Mouse (Mus musculus) MEL-GATA-1-ER (cell line): ENCODE measurements at regions not wholly inside any gene's neighbourhood (a gene's known extent, or its start where the extent isn't known, plus 50 kb on each side); places are given as distances from the start of the nearest gene placed in this dataset.
A peak's percentile ranks its signal among the peaks of the same experiment; 100 is the strongest.

Experiments used
- DNase-seq: peaks from one replicate; pipeline ENCODE4 v3.0.0-alpha.2; 2012; ENCODE audit warnings: low read depth; ENCODE audit errors: extremely low read depth

DNA sequence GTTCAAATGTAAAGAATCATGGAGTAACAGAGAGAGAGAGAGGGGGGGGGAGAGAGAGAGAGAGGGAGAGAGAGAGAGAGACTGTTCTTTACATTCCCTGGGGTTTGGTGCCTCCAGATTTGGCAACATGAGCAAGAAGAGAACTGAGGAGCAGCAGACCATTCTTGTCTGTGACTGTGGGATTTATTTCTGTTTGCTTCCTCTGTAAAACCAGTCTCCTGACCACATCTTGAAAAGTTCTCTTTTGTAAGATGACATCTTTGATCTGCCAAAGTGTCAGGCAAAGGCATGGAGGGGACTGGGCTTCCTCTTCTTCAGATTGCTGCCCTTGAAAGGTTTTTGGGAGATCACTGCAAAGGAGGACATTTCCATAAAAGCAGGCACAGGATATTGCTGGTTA is 376.3 kb downstream of the Kcnj2 start:
- DNase-seq, result no peak

DNA sequence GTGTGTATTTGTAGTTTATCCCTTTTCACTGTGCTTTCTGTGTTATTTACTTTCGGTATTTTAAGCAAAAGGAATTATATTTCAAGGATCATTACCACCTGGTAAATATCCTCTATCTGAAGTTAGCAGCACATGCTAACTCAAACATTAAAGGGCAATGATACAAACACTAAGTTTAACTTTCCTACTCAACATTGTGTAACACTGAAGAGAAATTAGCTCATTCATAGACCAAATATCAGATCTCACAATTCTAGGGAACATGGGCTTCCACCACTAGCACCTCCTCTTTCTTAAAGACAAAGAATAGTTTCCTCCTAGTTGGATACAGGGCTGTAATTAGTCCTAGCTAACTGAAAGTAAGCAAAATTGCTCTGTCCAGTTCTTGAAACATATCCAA is 377.4 kb downstream of the Kcnj2 start:
- DNase-seq, result no peak

DNA sequence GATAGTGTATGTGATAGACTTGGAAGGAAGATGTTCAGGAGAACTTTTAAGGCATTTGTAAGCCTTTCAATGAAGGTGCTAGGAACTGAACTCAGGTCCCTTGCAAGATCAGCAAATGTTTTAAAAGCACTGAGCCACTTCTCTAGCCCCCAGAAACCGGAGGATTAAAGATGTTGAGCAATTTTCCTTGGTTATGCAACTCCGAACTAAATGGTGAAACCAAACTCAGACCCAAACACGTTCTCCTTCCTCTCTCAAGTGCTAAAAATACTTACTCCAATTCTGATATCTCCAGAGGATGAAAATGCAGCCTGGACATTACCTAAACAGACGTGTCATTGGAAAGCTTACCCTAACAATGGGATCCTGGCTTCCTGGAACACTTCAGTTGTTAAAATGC is 378.8 kb downstream of the Kcnj2 start:
- no peak for DNase-seq

DNA sequence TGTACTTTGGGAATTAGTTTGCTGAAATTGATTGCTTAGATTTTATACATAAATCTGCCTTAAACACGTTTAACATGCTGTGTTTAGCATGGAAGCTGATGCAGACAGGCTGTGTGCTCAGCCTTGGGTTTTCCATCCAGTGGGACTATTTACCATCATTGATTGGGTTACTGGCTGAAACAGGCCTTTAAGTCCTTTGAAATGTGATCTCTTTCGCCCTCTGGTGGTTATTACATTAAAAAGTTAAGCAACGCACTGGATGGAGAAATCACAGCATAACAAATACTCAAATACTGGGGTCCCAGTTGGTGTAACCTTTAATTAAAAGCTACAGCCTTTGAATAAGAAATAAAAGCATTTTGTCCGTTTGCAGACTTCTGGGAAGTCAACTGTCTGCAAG is 379.8 kb downstream of the Kcnj2 start:
- no peak for DNase-seq

DNA sequence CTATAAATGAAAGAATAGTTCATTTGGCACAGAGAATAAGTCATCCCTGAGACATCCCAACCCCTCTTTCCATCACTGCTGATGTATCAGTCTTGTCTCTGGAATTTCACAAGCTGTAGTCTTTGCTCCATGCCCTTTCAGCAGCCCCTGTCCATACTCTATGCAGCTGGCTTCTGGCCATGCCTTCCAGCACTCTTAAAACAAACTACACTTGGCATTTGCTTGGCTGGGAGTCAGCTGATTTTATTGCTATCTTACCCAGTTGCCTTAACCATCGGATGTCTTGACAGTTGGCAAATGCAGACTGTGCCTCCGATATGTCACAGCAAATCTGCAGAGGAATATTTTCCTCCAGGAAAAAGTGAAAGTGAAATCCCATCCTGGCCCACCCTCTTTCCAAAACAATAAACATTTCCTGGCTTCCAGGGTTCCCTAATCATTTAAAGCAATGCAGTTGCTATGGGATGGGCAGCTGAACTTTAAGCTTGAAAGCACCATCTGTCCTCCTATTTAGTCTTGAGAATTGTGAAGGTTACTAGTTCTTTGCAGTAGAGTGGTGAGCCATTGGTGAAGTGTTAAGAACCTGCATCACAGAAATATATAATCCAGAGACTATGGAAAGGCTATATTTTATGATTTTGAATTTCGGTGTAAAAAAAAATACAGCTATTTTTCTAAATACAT is 385.0 kb downstream of the Kcnj2 start:
- no peak for DNase-seq

DNA sequence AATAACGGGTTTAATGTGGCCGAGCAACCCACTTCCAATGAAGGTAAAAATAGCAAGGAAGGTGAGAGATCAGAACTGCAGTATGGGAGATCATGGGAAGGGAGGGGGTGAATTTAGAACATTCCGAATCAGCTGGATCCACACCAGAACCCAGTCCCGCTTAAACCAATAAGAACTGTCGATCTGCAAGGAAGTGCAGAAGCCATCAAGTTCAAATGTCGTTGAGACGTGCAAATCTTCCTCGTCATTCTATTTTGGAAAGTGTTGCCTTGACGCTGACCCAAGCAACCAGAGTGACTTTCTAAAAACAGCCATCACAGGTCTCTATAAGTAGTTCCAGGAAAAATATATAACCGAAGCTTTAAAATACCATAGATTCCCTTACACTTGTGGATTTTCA is 394.1 kb downstream of the Kcnj2 start:
- DNase-seq, result no peak

DNA sequence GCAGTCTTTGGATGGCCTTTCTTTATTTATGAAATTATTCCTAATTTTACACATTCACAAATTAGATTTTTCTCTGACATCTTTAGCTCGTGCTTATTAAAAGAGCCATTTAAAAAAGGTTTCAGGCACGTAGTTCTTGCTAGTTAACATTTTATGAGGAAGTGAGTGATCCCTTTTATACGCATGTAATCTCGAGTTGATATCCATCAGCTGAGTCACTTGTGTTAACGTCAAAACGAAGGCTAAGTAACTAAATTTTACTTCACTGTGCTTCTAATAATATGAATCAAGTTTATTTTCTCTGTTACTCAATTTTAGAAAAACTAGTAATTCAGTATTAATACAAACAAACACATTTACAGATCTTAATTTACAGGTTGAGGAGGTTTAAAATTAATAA is 419.0 kb downstream of the Kcnj2 start:
- no peak for DNase-seq

DNA sequence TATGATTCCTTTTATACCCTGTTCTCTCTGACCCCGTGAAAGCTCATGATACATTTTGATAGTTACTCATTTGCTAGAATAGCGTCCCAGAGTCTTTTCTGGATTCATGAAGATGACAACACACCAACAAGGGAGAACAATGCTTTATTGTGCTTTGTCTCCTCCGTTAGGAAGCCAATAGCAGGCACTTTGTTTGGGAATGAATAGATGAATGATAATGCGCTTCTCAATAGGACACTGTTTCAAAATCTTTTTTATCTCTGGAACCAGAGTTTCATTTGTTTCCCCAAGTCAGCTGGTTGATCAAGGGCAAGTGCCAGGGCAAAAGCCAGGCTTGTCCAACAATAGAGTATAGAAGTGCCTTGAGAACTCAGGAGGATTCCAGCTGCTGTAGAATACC is 446.5 kb downstream of the Kcnj2 start:
- no peak for DNase-seq

DNA sequence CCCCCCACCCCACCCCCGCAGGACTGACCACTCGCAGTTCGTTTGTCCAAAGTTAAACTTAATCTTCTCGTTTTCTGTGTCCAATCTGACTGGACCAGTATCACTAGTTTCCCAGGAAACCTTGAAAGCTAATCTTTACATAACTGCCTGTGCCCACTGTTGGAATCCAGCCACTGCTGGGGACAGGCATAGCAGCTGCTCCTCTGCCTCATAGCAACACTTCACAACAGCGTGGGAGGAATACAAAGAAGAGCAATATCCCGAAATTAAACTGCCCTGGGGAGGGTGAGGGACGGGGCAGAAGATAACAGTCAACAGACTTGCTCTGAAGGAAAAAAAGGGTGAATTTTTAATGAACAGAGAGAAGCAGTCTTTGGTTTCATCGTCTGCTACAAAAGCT is 456.8 kb downstream of the Kcnj2 start:
- no peak for DNase-seq

DNA sequence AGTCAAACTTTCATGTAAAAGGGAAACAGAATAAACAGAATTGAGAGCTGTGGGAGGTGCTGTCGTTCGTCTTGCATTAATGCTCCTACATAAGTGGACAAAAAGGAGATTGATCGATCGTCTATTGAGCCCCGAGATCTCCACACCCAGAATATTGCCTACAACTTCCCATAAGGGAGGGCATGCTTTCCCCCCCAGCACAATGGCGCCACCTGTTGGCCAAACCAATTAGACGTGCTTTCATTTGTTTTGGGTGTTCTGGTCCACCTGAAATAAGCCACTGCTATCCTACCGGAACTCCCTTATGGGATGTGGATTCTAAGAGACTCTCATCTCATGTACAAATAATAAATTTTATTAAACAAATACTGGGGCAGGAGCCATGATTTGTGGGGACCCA is 457.5 kb downstream of the Kcnj2 start:
- no peak for DNase-seq

DNA sequence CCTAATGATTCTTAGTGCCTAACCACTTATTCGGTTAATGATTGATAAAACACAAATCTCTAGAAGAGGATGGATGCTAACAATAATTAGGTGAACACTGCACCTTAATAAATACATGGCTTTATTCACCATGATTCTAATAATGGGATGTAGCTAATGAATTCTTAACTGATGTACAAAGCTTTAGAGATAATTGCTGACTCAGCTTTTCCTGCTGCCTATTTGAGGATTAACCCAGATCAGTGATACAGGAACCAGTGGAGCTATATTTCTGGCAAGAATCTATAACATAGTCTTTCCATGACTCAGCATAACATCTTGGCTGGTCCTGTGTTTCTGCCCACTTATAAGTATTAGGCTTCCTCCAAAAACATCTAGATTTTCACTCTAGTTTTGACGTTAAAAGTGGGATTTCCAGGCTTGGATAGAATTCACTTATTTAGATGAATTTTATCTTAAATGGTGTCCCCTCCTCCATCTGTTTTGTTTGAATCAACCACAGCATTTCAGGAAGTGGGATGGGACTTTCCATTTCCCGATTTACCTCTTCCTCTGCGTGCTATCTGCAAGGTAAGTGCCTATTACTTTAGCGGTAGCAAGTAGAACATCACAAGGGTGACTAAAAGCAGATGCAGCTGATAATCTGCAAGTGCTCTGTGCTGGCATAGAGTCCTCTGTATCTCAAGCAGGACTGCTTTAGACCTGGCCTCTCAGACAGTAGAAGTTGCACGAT is 460.2 kb downstream of the Kcnj2 start:
- no peak for DNase-seq

DNA sequence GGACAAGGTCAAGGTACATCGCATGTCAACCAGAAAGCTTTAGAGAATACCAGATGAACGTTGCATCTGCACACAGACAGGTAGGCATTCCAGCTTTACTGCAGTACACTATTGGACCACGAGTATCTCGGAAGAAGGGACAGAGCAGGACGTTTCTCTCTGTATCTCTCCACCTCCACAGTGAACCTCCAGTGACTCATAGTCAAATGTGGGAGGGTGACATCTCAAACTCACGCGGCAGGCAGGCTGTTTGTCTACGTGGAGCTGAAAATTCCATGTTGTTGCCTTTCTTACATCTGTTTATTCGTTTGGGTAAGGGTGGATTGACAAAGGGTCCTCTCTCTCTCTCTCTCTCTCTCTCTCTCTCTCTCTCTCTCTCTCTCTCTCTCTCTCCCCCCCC is 463.6 kb downstream of the Kcnj2 start:
- no peak for DNase-seq

DNA sequence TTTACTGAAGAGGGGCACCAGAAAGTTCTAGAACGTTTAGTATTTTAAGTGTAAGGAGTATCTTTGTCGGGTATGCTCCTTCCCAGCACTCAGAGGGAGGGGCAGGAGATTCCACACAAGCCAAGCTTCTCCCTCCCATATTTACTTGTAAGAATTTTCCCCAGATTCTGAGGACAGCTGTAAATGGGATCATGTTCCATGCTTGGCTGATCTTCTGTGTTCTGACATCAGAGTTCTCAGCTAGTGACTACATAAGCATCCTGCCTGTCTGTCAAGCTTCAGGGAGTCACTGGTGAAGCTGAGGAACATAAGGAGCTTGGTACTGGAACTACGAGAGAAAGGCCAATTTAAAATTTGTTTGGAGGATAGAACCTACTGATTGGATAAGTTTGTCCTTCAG is 464.9 kb downstream of the Kcnj2 start:
- DNase-seq, result no peak

DNA sequence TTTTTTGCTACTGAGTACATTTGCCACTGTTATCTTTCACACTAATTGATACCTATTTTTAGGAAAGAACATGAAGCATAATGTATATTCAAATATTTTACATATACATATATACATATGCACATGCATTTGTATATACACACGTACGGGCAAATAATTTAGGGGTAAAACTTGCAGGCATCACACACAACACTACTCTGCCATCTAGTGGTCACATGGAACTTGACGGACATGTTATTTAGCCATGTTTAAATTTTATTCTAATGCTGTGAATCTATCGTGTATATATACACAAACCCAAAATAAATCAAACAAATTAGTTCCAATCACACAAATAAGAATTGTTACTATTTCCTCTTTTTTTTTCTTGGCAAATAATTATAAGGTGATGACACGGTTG is 466.5 kb downstream of the Kcnj2 start:
- DNase-seq, result no peak

DNA sequence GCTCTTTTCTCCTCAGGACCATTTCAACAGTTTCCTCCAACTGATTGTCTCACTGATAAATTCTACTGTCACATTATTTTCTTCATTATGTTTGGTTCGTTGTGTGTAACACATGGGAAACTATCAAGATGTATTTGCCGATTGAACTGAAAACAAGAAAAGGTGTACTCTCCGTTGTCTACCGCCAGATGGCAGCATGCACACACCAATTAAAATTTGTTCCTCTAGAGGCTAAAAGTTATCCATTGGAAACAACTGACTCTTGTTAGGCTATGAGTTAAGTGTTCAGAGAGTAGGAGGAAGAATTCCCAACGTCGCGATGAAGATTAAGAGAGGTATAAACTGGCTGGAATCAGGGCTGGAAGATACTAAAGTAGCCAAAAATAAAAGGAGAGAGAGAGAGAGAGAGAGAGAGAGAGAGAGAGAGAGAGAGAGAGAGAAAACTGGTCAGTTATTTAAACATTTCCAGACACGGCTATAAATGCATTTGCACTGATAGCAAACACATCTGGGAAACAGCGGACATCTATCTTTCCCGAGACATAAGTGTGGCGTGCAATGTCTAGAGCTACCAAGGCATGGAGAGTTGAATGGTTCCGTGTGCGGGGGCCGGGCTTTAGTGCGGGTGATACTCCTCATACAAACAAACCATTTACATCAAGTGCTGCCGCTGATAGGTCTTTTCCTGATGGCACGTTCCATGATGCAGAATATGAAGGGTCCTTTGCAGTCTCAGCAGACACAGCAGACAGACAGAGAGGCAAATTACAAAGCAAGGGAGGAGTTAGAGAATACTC is 470.3 kb downstream of the Kcnj2 start:
- DNase-seq, result peak; percentile 41

DNA sequence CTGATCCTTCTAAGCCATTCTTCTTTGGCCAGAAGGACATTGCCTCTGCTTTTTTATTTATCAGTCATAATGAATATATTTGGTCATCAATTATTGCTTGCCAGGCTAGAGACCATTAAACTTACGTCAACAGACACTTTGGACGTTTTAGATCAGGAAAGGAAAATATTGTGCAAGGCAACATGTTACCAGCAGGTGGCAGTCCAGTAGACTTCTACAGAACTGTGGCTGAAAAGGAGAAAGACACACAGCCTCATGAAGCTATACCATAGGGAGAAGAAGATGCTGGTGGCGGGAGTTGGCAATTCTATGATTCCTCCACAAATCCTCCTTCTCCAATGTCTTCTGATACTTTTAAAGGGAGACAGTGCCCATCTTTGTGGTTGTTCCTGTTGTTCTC is 471.7 kb downstream of the Kcnj2 start:
- DNase-seq, result peak; percentile 35

DNA sequence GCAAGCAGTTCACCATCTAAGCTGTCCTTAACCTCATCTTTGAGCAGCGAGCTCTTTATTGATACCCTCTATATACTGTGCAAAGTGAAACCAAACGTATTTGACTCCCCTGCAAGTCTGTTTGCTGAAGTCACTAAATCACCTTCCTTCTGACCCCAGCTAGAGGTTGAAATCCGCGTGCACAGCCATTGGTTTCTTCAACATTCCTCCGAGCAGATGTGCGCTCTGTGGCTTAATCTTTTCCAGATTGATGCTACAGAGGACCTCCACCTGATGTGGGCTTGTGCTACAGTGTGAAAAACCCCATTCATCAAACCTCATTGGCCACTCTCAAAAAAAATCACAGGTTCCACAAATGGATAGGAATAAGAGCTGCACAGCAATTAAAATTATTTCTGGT is 474.0 kb downstream of the Kcnj2 start:
- no peak for DNase-seq

DNA sequence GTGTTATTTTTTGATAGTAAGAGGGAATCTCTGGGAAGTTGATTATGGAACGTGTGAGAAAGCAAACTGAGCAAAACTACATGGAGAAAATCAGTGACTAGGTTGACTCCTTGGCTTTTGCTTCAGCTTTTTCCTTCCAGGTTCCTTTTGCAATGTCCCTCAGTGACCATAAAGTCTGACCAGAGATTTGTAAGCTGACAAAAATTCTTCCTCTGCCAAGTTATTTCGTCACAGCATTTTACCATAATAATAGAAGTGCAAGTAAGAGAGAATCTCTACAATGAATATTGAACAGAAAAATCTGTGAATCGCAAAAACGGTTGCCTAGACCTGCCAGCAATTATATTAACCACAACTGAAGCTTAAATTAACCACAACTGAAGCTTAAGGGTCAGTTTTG is 479.3 kb downstream of the Kcnj2 start:
- DNase-seq, result no peak

DNA sequence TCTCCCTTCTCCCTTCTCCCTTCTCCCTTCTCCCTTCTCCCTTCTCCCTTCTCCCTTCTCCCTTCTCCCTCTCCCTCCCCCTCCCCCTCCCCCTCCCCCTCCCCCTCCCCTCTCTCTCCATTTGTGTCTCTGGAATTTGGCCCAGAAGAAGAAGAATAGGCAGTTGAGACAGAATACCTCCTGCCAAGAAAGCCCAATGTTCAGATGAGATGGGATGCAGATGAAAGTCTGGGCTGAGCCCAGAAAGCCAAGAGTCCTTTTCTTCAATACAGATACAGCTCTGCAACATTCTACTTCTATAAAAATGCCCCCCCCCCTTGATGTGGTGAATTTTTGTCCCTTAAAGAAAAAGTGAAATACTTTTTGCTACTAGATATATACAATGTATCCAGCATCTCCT is 489.2 kb downstream of the Kcnj2 start:
- no peak for DNase-seq

DNA sequence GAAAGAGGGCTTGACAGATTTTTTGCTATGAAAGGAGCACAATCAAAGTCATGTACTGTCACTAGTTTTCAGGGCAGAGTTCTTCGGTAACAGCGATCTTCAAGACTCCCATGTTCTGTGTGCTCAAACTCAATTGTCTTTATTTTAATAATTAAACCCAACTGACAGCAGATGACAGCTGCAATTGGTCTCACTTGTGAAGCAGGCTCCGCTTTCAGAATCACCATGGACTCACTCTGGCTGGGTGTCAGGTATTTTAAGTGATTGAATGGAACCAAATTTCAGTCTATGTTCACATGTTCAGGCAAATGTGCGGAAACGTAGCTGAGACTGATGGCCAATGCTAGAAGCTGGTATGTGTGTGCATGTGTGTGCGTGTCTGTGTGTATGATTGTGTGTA is 489.7 kb downstream of the Kcnj2 start:
- DNase-seq, result no peak

DNA sequence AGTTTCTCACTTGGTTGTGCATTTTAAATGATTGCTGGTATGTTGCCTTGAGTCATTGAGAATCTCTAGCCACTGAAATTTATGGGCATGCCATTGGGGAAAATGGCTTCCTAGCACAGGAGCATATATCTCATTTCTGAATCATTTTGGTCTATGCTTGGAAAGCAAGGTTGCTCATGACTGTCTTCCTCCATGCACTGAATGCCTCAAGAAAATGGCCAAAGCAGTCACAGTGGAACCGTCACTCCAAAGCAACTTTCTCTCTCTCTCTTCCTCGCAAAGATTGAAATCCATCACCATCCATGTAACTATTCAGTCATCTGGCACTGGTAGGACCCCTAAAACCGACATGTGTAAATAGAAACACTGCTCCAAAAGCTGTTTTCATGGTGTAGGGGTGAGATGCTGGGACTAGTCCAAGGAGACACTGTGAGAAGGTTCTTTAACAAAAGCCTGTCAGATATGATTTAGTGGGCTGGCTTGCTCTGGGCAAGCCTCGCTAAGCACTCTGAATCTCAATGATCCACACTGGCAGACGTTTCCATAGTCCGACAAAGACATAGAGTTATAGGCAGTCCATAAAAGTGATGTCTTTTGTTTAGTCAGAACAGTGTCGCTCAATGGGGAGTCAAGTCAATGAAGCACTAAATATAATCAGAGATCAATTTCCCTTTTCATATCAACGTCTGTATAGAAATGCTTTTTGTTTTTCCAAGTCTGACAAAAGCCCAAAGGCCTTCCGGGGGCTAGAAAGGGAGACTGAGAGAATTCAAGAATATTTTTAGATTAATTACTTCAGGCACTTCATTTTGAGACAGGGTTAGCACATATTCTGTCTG is 492.6 kb downstream of the Kcnj2 start:
- DNase-seq, result no peak

DNA sequence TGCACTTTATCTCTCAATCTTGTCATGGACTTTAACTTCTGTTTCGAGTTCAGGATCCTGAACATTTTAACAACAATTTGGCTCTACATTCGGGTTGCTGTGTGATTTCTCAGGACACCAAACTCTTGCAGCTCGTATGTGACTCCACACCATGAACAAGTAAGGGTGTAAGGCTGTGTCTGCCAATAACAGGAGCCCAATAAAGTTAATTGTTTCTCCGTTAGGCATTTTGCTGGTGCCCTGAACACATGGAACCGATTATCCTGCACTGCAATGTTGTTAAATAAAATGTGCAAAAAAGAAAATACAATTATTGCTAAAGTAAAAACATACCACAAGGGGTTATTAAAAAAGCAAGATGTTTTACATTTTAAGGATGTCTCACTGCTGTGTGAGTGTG is 497.2 kb downstream of the Kcnj2 start:
- DNase-seq, result no peak
